Mouse (Mus musculus) adrenal gland, postnatal 36 days (tissue): ENCODE results near the gene Lsg1. TPM values are rescaled to one million over a fixed set of nuclear protein-coding genes. Genes with fewer than 3 reads are reported as not detected.

ENCODE experiments used
- DNase-seq, 2 experiments: peaks; one replicate each; pipeline ENCODE4 v3.0.0; 2021; ENCODE audit warnings: mixed read lengths in 1 of 2
- total RNA-seq, 2 experiments: library from RNA; stranded (reverse); gene quantifications; 2 replicates each; pipeline ENCODE4 v1.2.3; 2021

The Lsg1 gene
- total RNA-seq, 2 experiments from 2014 or later = 36.7 to 37.2 TPM

DNA sequence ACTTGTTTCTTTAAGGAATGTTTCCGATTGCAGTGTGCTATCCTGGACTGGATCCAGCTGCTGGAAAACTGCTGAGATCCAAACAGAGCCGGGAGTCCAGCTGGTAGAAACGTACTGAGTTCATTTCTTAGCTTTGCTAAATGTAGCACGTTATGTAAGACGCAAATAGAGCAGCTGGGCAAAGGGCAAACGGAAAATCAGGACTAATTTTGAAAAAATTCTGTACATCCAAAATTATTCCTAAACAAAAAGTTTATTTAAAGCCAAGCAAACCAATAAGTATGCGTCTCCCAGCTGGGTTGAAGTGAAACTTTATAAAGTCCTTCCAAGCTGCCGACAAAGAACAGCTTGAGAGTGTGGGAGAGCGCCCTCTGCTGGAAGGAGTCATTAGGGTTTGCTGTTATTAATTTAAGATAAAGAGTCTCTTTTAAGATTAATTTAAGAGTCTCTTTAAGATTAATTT, 67.0 kb downstream of the Lsg1 start:
- peak; percentile 85 to 87 for DNase-seq

DNA sequence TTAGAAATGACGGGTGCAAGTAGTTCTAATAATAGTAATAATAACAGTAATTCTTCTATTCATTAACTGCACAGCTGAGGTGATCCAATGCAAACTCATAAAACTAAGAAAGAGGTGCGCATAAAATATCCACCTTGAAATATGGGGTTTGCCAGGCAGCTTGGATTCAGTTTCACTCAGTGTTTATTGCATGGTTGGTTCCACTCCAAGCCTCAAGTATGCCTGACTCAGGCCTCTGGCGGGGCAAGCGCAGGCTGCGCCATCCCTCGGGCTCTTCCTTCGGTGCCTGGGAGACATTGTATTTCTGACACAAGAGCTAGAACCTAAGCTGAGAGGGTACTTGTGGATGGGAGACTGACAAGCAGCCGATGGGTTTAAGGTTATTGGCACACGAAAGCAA, 68.8 kb downstream of the Lsg1 start:
- DNase-seq = peak; percentile 43 to 58

- peak; percentile 48 to 62 for DNase-seq
These were observed 69.6 kb downstream of the Lsg1 start for GRCm38 (mm10) chr16:30517666-30518283.

GRCm38 (mm10) chr16:30516993-30517392, 70.4 kb downstream of the Lsg1 start:
- DNase-seq = no peak

DNA sequence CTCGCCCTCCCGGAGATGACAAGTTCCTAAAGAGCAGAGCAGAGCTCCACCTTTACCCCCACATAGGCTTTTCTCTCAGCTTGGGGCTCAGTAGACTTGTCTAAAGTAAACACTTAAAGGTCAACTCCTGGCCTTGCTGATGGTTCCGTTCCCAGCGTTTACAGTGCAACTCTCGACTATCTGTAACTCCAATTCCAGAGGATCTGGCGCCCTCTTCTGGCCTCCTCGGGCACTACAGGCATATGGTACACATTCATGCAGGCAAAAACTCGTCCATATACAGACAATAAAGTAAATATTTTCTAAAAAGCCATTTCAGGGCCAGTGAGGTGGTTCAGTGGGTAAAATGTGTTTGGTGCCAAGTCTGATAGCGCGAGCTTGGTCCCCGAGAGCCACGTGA, 72.0 kb downstream of the Lsg1 start:
- no peak for DNase-seq

GRCm38 (mm10) chr16:30513050-30514024, 74.1 kb downstream of the Lsg1 start:
- peak; percentile 86 to 87 for DNase-seq

DNA sequence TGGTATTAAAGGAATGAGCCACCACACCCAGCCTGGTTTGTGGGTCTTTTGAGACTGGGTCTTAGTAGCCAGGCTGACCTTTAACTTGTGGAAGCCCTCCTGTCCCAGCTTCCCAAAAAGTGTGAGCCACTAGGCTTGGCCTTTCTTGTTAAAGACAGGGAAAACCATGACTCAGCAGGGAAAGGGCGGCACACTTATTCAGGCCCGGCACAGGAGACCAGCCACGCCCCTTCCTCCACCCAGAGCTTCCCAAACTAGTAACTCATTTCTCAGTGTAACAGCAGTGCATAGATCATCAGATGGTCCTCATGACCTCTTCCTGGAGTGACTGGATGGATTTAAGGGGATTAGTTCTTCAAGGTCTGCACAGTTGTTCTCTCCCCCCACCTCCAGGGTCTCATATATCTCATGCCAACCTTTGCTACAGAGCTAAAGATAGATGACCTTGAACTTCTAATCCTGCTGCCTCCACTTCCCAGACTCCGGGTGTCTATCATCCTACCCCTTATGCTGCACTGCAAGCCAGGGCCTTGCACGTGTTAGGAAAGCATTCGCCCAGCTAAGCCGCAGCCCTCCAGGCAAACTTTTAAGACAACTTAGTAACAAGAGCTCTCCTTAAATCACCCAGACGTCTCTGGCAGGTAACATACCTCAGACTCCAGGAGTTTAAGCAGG, 74.9 kb downstream of the Lsg1 start:
- DNase-seq = peak; percentile 84 to 86

- no peak for DNase-seq
These were observed 75.6 kb downstream of the Lsg1 start for GRCm38 (mm10) chr16:30511563-30512340.

- peak; percentile 88 to 92 for DNase-seq
These were observed 76.6 kb downstream of the Lsg1 start for GRCm38 (mm10) chr16:30510504-30511451.

Other genes with a start within 250 kb of the Lsg1 start
- 10 to 100 TPM; 89.6 to 92.1 TPM for gene Atp13a3, start 181.6 kb downstream of the Lsg1 start, total RNA-seq
- gene Tmem44, start 36.8 kb downstream of the Lsg1 start, total RNA-seq = 1 to 10 TPM; 3.7 to 4.7 TPM
- 10 to 100 TPM; 23.6 to 27.5 TPM for gene Fam43a, start 12.1 kb upstream of the Lsg1 start, total RNA-seq